Mouse (Mus musculus) duodenum, adult 2 months (tissue): ENCODE results near the gene Pdia2. TPM values are rescaled to one million over a fixed set of nuclear protein-coding genes. Genes with fewer than 3 reads are reported as not detected.

Experiments
- polyA plus RNA-seq: library from polyadenylated mRNA; depleted of rRNA; stranded (reverse); fragments of >200 nt; gene quantifications from 2 replicates; pipeline ENCODE4 v1.2.3, GENCODE M21; 2012; ENCODE audit warnings: low replicate concordance; rRNA removed

Pdia2 gene
- 0.60 and 32.8 TPM in 2 replicates for polyA plus RNA-seq

GRCm38 (mm10) chr17:26198892-26199291 is at the start of gene Pdia2:
Gene Pdia2, minus strand, starts transcription at chr17:26199087.

GRCm38 (mm10) chr17:26244101-26244841 is 45.4 kb upstream of the Pdia2 start, which contains the start of gene Fam234a:
Gene Fam234a, minus strand, starts transcription at chr17:26244242.

DNA sequence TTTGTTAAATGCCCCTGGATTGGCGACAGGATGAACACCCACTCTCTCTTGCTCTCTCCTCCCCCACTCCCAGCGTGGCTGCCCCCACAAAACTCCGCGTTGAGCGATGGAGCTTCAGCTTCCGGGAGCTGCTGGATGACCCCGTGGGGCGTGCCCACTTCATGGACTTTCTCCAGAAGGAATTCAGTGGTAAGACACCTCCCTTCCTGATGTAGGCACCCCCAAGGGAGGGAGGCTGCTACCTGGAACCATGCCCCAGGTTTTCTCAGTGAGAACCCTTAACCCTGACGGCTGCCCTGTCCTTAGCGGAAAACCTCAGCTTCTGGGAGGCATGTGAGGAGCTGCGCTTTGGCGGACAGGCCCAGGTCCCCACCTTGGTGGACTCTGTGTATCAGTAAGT is 8.8 kb upstream of the Pdia2 start, which contains the start of gene Arhgdig:
Gene Arhgdig (minus strand): TSS at position 101 of the 400 bp plus-strand sequence.

DNA sequence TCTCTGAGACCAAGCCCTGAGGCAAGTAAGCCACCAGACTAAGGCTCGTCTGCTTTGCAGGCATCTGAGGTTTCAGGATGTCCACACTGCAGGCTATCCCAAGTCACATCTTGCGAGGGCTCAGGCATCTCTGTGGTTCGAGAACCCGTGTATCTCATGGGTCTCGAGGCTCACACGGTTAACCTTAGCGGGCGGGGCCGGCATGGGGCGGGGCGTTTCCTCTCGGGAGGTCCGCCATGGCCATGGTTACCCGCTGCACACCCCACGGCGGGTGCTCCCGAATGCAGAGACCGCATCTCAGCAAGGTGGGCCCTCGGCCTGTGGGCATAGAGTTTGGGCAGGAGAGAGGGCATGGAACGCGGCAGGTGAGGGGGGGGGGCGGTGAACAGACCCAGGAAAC is 3.9 kb upstream of the Pdia2 start, which contains the start of gene Rgs11:
Gene Rgs11 (plus strand): TSS at position 215 of the 400 bp plus-strand sequence.

Other genes with a start within 250 kb of the Pdia2 start
- gene A930017K11Rik, start 246.5 kb downstream of the Pdia2 start, polyA plus RNA-seq, result not detected in 2 replicates
- 74.2 and 92.9 TPM in 2 replicates for gene Capn15, start 213.3 kb downstream of the Pdia2 start, polyA plus RNA-seq
- gene Rab11fip3, start 129.5 kb downstream of the Pdia2 start, polyA plus RNA-seq, result 46.4 and 91.6 TPM in 2 replicates
- 15.3 and 18.5 TPM in 2 replicates for gene Decr2, start 108.8 kb downstream of the Pdia2 start, polyA plus RNA-seq
- gene Nme4, start 103.5 kb downstream of the Pdia2 start, polyA plus RNA-seq, result 12.7 and 15.1 TPM in 2 replicates
- 256 and 334 TPM in 2 replicates for gene Tmem8, start 85.8 kb downstream of the Pdia2 start, polyA plus RNA-seq
- gene Mrpl28, start 75.6 kb downstream of the Pdia2 start, polyA plus RNA-seq, result 55.6 and 73.6 TPM in 2 replicates
- 13.2 and 13.6 TPM in 2 replicates for gene Axin1, start 60.4 kb downstream of the Pdia2 start, polyA plus RNA-seq
- gene Rgs11, start 3.9 kb upstream of the Pdia2 start, polyA plus RNA-seq, result 2.7 and 29.7 TPM in 2 replicates
- gene Arhgdig, start 8.7 kb upstream of the Pdia2 start, polyA plus RNA-seq, result 2.7 and 18.3 TPM in 2 replicates
- 278 and 463 TPM in 2 replicates for gene Fam234a, start 45.2 kb upstream of the Pdia2 start, polyA plus RNA-seq
- gene Luc7l, start 53.8 kb upstream of the Pdia2 start, polyA plus RNA-seq, result 6.7 and 8.1 TPM in 2 replicates
- gene Neurl1b, start 215.7 kb upstream of the Pdia2 start, polyA plus RNA-seq, result 21.0 and 52.6 TPM in 2 replicates